Mouse (Mus musculus) E14TG2a.4 (cell line): ENCODE results near the gene Snai3.

Source experiments
- CTCF ChIP-seq: conservative IDR thresholded peaks from 2 replicates; pipeline ENCODE4 v1.5.1; 2014; ENCODE audit warnings: low read length
- NANOG ChIP-seq: IDR thresholded peaks from 2 replicates; pipeline ENCODE4 v1.6.1; 2014; ENCODE audit warnings: borderline replicate concordance, low read length, mixed read lengths
- POU5F1 ChIP-seq: IDR thresholded peaks from 2 replicates; pipeline ENCODE4 v1.6.1; 2014; ENCODE audit warnings: low read length, borderline replicate concordance

- TF ChIP-seq CTCF (no peak; the same call in 1 of the 2 replicates), POU5F1 (no peak), NANOG (no peak)
Measured at GRCm38 (mm10) chr8:122483877-122484276, 23.3 kb upstream of the Snai3 start.
